Mouse (Mus musculus) thymus, adult 2 months (tissue): Measurements from ENCODE around the gene Olfr1098.

Experiments used
- CTCF ChIP-seq: fragments of 200-500 bp; IDR thresholded peaks from 2 replicates; pipeline ENCODE4 v1.5.1; 2012; ENCODE audit warnings: mild to moderate bottlenecking, control low read depth, low read length, moderate library complexity, borderline replicate concordance; ENCODE audit not compliant: control insufficient read depth, poor library complexity, insufficient read depth; ENCODE audit errors: extremely low read depth
- POLR2A ChIP-seq: fragments of 200-500 bp; IDR thresholded peaks from 2 replicates; pipeline ENCODE4 v1.6.1; 2012; ENCODE audit warnings: mild to moderate bottlenecking, low read length, control low read depth, moderate library complexity; ENCODE audit not compliant: control insufficient read depth, poor library complexity, insufficient read depth; ENCODE audit errors: extremely low read depth

DNA sequence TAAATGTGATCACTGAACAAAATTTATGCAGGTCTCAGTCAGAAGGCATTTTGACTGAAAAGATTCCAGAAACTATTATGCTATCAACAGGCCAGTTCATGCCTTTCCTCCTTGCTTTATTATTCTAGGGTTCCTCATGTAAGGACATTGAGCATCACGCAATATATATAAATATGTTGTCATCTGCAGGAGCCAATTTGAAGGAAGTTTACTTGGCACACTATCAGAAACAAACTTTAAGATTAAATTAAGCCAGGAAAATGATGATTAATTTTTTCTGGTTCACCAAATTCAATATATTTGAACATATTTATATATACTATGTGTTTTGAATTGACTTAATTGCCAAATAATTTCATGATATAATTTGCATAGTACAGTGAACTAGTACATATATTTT, at the start of gene Olfr1098:
- no peak for TF ChIP-seq CTCF
- TF ChIP-seq POLR2A = no peak
